Mouse (Mus musculus): ENCODE results near the gene Shc3. TPM values are rescaled to one million over a fixed set of nuclear protein-coding genes. Genes with fewer than 3 reads are reported as not detected.
A peak's percentile ranks its signal among the peaks of the same experiment; 100 is the strongest.

The Shc3 gene
- polyA plus RNA-seq, 1 experiment from 2014 or later: 5.0 TPM

GRCm38 (mm10) chr13:51400186-51400719 lies 169.0 kb downstream of the Shc3 start:
- peak overlapping the region; percentile 52 for H3K9ac ChIP-seq (replicated peaks; ENCODE audit: low read length)
- no peaks in the 10 kb centered on the region for H3K36me3 ChIP-seq (ENCODE audit: control insufficient read depth, insufficient read depth, low read length)
- peak overlapping the region; percentile 33 for H3K4me3 ChIP-seq (replicated peaks; ENCODE audit: low read depth, low read length)
- H3K4me1 ChIP-seq (ENCODE audit: control insufficient read depth, insufficient read depth, low read length): peaks cover 4% of the 10 kb centered on the region; the same call in 1 of the 2 replicates
- ATAC-seq (ENCODE audit: low FRiP score, low TSS enrichment): peak; percentile 36; the same call in 1 of the 2 replicates
- 36% methylated on average over 14 of the region's 14 CpGs for WGBS
- no peak overlapping the region for H3K27ac ChIP-seq (replicated peaks; ENCODE audit: low read depth, low read length)
- H3K27me3 ChIP-seq (ENCODE audit: control insufficient read depth, insufficient read depth, low read length): no peaks in the 10 kb centered on the region
- peak overlapping the region; percentile 73 for H3K4me2 ChIP-seq (ENCODE audit: low read length)
- peak; percentile 51 for DNase-seq
- no peaks in the 10 kb centered on the region for H3K9me3 ChIP-seq (ENCODE audit: control insufficient read depth, low read length)

- Histone ChIP-seq H3K27ac (replicated peaks; ENCODE audit: low read depth, low read length) (no peak overlapping the region), H3K4me2 (ENCODE audit: low read length) (no peak overlapping the region), H3K27me3 (ENCODE audit: control insufficient read depth, insufficient read depth, low read length) (no peaks in the 10 kb centered on the region), H3K4me1 (ENCODE audit: control insufficient read depth, insufficient read depth, low read length) (peaks cover 4% of the 10 kb centered on the region; the same call in 1 of the 2 replicates), H3K36me3 (ENCODE audit: control insufficient read depth, insufficient read depth, low read length) (no peaks in the 10 kb centered on the region), H3K4me3 (replicated peaks; ENCODE audit: low read depth, low read length) (no peak overlapping the region), H3K9ac (replicated peaks; ENCODE audit: low read length) (no peak overlapping the region), H3K9me3 (ENCODE audit: control insufficient read depth, low read length) (peaks cover 4% of the 10 kb centered on the region)
- 96% methylated on average over 3 of the region's 3 CpGs for WGBS
- DNase-seq (no peak), ATAC-seq (ENCODE audit: low FRiP score, low TSS enrichment) (no peak)
Observed at GRCm38 (mm10) chr13:51399562-51399961, 169.7 kb downstream of the Shc3 start.

GRCm38 (mm10) chr13:51397861-51398260 lies 171.4 kb downstream of the Shc3 start:
- no peak overlapping the region for H3K9ac ChIP-seq (replicated peaks; ENCODE audit: low read length)
- no peak overlapping the region for H3K4me3 ChIP-seq (replicated peaks; ENCODE audit: low read depth, low read length)
- no peaks in the 10 kb centered on the region for H3K36me3 ChIP-seq (ENCODE audit: control insufficient read depth, insufficient read depth, low read length)
- H3K9me3 ChIP-seq (ENCODE audit: control insufficient read depth, low read length): peaks cover 4% of the 10 kb centered on the region
- H3K4me1 ChIP-seq (ENCODE audit: control insufficient read depth, insufficient read depth, low read length): peaks cover 4% of the 10 kb centered on the region; the same call in 1 of the 2 replicates
- ATAC-seq (ENCODE audit: low FRiP score, low TSS enrichment) (no peak), DNase-seq (no peak)
- no peak overlapping the region for H3K27ac ChIP-seq (replicated peaks; ENCODE audit: low read depth, low read length)
- WGBS: 85% methylated on average over 6 of the region's 6 CpGs
- H3K27me3 ChIP-seq (ENCODE audit: control insufficient read depth, insufficient read depth, low read length): no peaks in the 10 kb centered on the region
- H3K4me2 ChIP-seq (ENCODE audit: low read length): no peak overlapping the region

GRCm38 (mm10) chr13:51392256-51392655 lies 177.0 kb downstream of the Shc3 start:
- ATAC-seq (ENCODE audit: low FRiP score, low TSS enrichment) (no peak), DNase-seq (no peak)
- Histone ChIP-seq H3K4me3 (replicated peaks; ENCODE audit: low read depth, low read length) (no peak overlapping the region), H3K9ac (replicated peaks; ENCODE audit: low read length) (no peak overlapping the region), H3K9me3 (ENCODE audit: control insufficient read depth, low read length) (peaks cover 4% of the 10 kb centered on the region), H3K27ac (replicated peaks; ENCODE audit: low read depth, low read length) (no peak overlapping the region), H3K27me3 (ENCODE audit: control insufficient read depth, insufficient read depth, low read length) (no peaks in the 10 kb centered on the region), H3K36me3 (ENCODE audit: control insufficient read depth, insufficient read depth, low read length) (no peaks in the 10 kb centered on the region), H3K4me2 (ENCODE audit: low read length) (no peak overlapping the region), H3K4me1 (ENCODE audit: control insufficient read depth, insufficient read depth, low read length) (no peaks in the 10 kb centered on the region)
- 57% methylated on average over 1 of the region's 1 CpGs for WGBS

GRCm38 (mm10) chr13:51391359-51391916 lies 177.8 kb downstream of the Shc3 start:
- Histone ChIP-seq H3K27me3 (ENCODE audit: control insufficient read depth, insufficient read depth, low read length) (no peaks in the 10 kb centered on the region), H3K9me3 (ENCODE audit: control insufficient read depth, low read length) (peaks cover 4% of the 10 kb centered on the region), H3K4me3 (replicated peaks; ENCODE audit: low read depth, low read length) (no peak overlapping the region), H3K9ac (replicated peaks; ENCODE audit: low read length) (no peak overlapping the region), H3K4me2 (ENCODE audit: low read length) (no peak overlapping the region), H3K4me1 (ENCODE audit: control insufficient read depth, insufficient read depth, low read length) (no peaks in the 10 kb centered on the region), H3K27ac (replicated peaks; ENCODE audit: low read depth, low read length) (no peak overlapping the region), H3K36me3 (ENCODE audit: control insufficient read depth, insufficient read depth, low read length) (no peaks in the 10 kb centered on the region)
- WGBS: 91% methylated on average over 6 of the region's 6 CpGs
- DNase-seq: no peak
- no peak for ATAC-seq (ENCODE audit: low FRiP score, low TSS enrichment)

GRCm38 (mm10) chr13:51390398-51390797 lies 178.8 kb downstream of the Shc3 start:
- peaks cover 4% of the 10 kb centered on the region for H3K9me3 ChIP-seq (ENCODE audit: control insufficient read depth, low read length)
- no peak for ATAC-seq (ENCODE audit: low FRiP score, low TSS enrichment)
- no peak for DNase-seq
- H3K27ac ChIP-seq (replicated peaks; ENCODE audit: low read depth, low read length): no peak overlapping the region
- H3K4me2 ChIP-seq (ENCODE audit: low read length): no peak overlapping the region
- H3K27me3 ChIP-seq (ENCODE audit: control insufficient read depth, insufficient read depth, low read length): no peaks in the 10 kb centered on the region
- H3K4me1 ChIP-seq (ENCODE audit: control insufficient read depth, insufficient read depth, low read length): no peaks in the 10 kb centered on the region
- H3K36me3 ChIP-seq (ENCODE audit: control insufficient read depth, insufficient read depth, low read length): no peaks in the 10 kb centered on the region
- no peak overlapping the region for H3K4me3 ChIP-seq (replicated peaks; ENCODE audit: low read depth, low read length)
- 79% methylated on average over 4 of the region's 4 CpGs for WGBS
- no peak overlapping the region for H3K9ac ChIP-seq (replicated peaks; ENCODE audit: low read length)

- no peaks in the 10 kb centered on the region for H3K4me1 ChIP-seq (ENCODE audit: control insufficient read depth, insufficient read depth, low read length)
- no peak overlapping the region for H3K4me2 ChIP-seq (ENCODE audit: low read length)
- no peak overlapping the region for H3K4me3 ChIP-seq (replicated peaks; ENCODE audit: low read depth, low read length)
- no peaks in the 10 kb centered on the region for H3K36me3 ChIP-seq (ENCODE audit: control insufficient read depth, insufficient read depth, low read length)
- no peak for DNase-seq
- 36% methylated on average over 4 of the region's 4 CpGs for WGBS
- no peak overlapping the region for H3K9ac ChIP-seq (replicated peaks; ENCODE audit: low read length)
- no peak for ATAC-seq (ENCODE audit: low FRiP score, low TSS enrichment)
- no peak overlapping the region for H3K27ac ChIP-seq (replicated peaks; ENCODE audit: low read depth, low read length)
- no peaks in the 10 kb centered on the region for H3K27me3 ChIP-seq (ENCODE audit: control insufficient read depth, insufficient read depth, low read length)
- no peaks in the 10 kb centered on the region for H3K9me3 ChIP-seq (ENCODE audit: control insufficient read depth, low read length)
Observed at GRCm38 (mm10) chr13:51387908-51388307, 181.3 kb downstream of the Shc3 start.

GRCm38 (mm10) chr13:51384899-51385298 lies 184.3 kb downstream of the Shc3 start:
- Histone ChIP-seq H3K4me2 (ENCODE audit: low read length) (no peak overlapping the region), H3K9me3 (ENCODE audit: control insufficient read depth, low read length) (no peaks in the 10 kb centered on the region), H3K27me3 (ENCODE audit: control insufficient read depth, insufficient read depth, low read length) (no peaks in the 10 kb centered on the region), H3K9ac (replicated peaks; ENCODE audit: low read length) (no peak overlapping the region), H3K27ac (replicated peaks; ENCODE audit: low read depth, low read length) (no peak overlapping the region), H3K4me3 (replicated peaks; ENCODE audit: low read depth, low read length) (no peak overlapping the region), H3K36me3 (ENCODE audit: control insufficient read depth, insufficient read depth, low read length) (no peaks in the 10 kb centered on the region), H3K4me1 (ENCODE audit: control insufficient read depth, insufficient read depth, low read length) (no peaks in the 10 kb centered on the region)
- no peak for DNase-seq
- no peak for ATAC-seq (ENCODE audit: low FRiP score, low TSS enrichment)
- 44% methylated on average over 2 of the region's 2 CpGs for WGBS

GRCm38 (mm10) chr13:51381498-51381897 lies 187.7 kb downstream of the Shc3 start:
- H3K4me3 ChIP-seq (replicated peaks; ENCODE audit: low read depth, low read length): no peak overlapping the region
- WGBS: 94% methylated on average over 6 of the region's 6 CpGs
- no peak overlapping the region for H3K27ac ChIP-seq (replicated peaks; ENCODE audit: low read depth, low read length)
- no peak overlapping the region for H3K4me2 ChIP-seq (ENCODE audit: low read length)
- H3K4me1 ChIP-seq (ENCODE audit: control insufficient read depth, insufficient read depth, low read length): peaks cover 12% of the 10 kb centered on the region
- H3K27me3 ChIP-seq (ENCODE audit: control insufficient read depth, insufficient read depth, low read length): no peaks in the 10 kb centered on the region
- DNase-seq (no peak), ATAC-seq (ENCODE audit: low FRiP score, low TSS enrichment) (no peak)
- H3K9ac ChIP-seq (replicated peaks; ENCODE audit: low read length): no peak overlapping the region
- H3K9me3 ChIP-seq (ENCODE audit: control insufficient read depth, low read length): no peaks in the 10 kb centered on the region
- no peaks in the 10 kb centered on the region for H3K36me3 ChIP-seq (ENCODE audit: control insufficient read depth, insufficient read depth, low read length)

Measured in midbrain, embryonic 14.5 days (tissue).